Mouse (Mus musculus) embryonic stem cell, embryonic (primary cell): ENCODE results near the gene Ube2o.

ENCODE experiments used
- CTCF ChIA-PET, 4 experiments: fragments of 300-600 bp in 2 of 4; fragments of 350-600 bp in 2 of 4; sonication (Branson Sonifier 250); formaldehyde crosslinking; loops; one replicate each; lab custom pipeline; 2022; ENCODE audit warnings: inconsistent platforms in 2 of 4; lab: Charles Lee
- POLR2A ChIA-PET, 4 experiments: fragments of 300-600 bp in 2 of 4; fragments of 350-600 bp in 2 of 4; sonication (Branson Sonifier 250); formaldehyde crosslinking; loops; one replicate each; lab custom pipeline; 2022; ENCODE audit warnings: antibody characterized with exemption in 4 of 4, inconsistent platforms in 1 of 4; lab: Charles Lee

The Ube2o gene

GRCm38 (mm10) chr11:116579280-116579679 lies 2.0 kb downstream of the Ube2o start:
- ChIA-PET POLR2A (interaction anchor here in 2 of 4 experiments (0.6 to 1.4 kb wide), 2 partner anchors 19 to 431 kb away, joined by 3 to 12 read pairs; no protein-coding TSS in a partner anchor), CTCF (interaction anchor here in 1 of 4 experiments (1.3 to 1.7 kb wide), 2 partner anchors 13 to 24 kb away, joined by 4 read pairs; no protein-coding TSS in a partner anchor)

- CTCF ChIA-PET, result interaction anchor here (0.5 to 7.9 kb wide), 22 partner anchors 11 to 694 kb away, joined by 3 to 56 read pairs (median 4); partner anchors contain the start of gene Aanat (in 4 of the 4)
Observed at GRCm38 (mm10) chr11:116575396-116575795, 5.9 kb downstream of the Ube2o start.

GRCm38 (mm10) chr11:116574982-116575381 lies 6.3 kb downstream of the Ube2o start:
- ChIA-PET CTCF (interaction anchor here (0.6 to 7.9 kb wide), 15 partner anchors 11 to 693 kb away, joined by 3 to 56 read pairs (median 6); partner anchors contain the start of gene Aanat (in 4 of the 4)), POLR2A (interaction anchor here in 3 of 4 experiments (0.6 to 5.0 kb wide), 22 partner anchors 9 to 285 kb away, joined by 3 to 50 read pairs (median 4); partner anchors contain the start of genes Aanat (in 2 of the 3) and Prpsap1 (in 1 of the 3))

More at GRCm38 (mm10) chr11:116575396-116575795, 5.9 kb downstream of the Ube2o start:
- POLR2A ChIA-PET, result interaction anchor here (0.6 to 5.0 kb wide), 25 partner anchors 10 to 140 kb away, joined by 3 to 50 read pairs (median 3); partner anchors contain the start of genes Aanat (in 3 of the 4) and Prpsap1 (in 1 of the 4)

- CTCF ChIA-PET, result interaction anchor here in 3 of 4 experiments (1.0 to 7.9 kb wide), 9 partner anchors 12 to 54 kb away, joined by 3 to 56 read pairs (median 6); partner anchors contain the start of gene Aanat (in 2 of the 3)
Observed at GRCm38 (mm10) chr11:116574486-116574885, 6.8 kb downstream of the Ube2o start.

GRCm38 (mm10) chr11:116572756-116573543 lies 8.3 kb downstream of the Ube2o start:
- POLR2A ChIA-PET, result interaction anchor here in 3 of 4 experiments (0.6 to 3.5 kb wide), 14 partner anchors 12 to 1155 kb away, joined by 3 to 14 read pairs (median 3); partner anchors contain the start of genes Aanat (in 2 of the 3) and Evpl (in 1 of the 3)
- CTCF ChIA-PET, result interaction anchor here in 3 of 4 experiments (0.5 to 7.9 kb wide), 10 partner anchors 13 to 56 kb away, joined by 3 to 56 read pairs (median 5); partner anchors contain the start of gene Aanat (in 2 of the 3)

More at GRCm38 (mm10) chr11:116574486-116574885, 6.8 kb downstream of the Ube2o start:
- POLR2A ChIA-PET, result interaction anchor here in 3 of 4 experiments (0.6 to 5.0 kb wide), 23 partner anchors 9 to 285 kb away, joined by 3 to 50 read pairs (median 4); partner anchors contain the start of genes Aanat (in 3 of the 3) and Prpsap1 (in 1 of the 3)

- CTCF ChIA-PET, result interaction anchor here (0.5 to 7.9 kb wide), 12 partner anchors 15 to 231 kb away, joined by 3 to 56 read pairs (median 4); partner anchors contain the start of gene Aanat (in 1 of the 4)
Observed at GRCm38 (mm10) chr11:116571767-116572679, 9.2 kb downstream of the Ube2o start.

GRCm38 (mm10) chr11:116570821-116571220 lies 10.4 kb downstream of the Ube2o start:
- CTCF ChIA-PET, result interaction anchor here in 3 of 4 experiments (1.2 to 7.9 kb wide), 7 partner anchors 15 to 54 kb away, joined by 3 to 56 read pairs (median 6); partner anchors contain the start of gene Aanat (in 2 of the 3)

More at GRCm38 (mm10) chr11:116571767-116572679, 9.2 kb downstream of the Ube2o start:
- POLR2A ChIA-PET, result interaction anchor here in 3 of 4 experiments (0.5 to 2.3 kb wide), 10 partner anchors 11 to 874 kb away, joined by 3 to 5 read pairs (median 4); partner anchors contain the start of genes Aanat (in 2 of the 3) and Evpl (in 1 of the 3)

GRCm38 (mm10) chr11:116567531-116567930 lies 13.7 kb downstream of the Ube2o start:
- ChIA-PET POLR2A (interaction anchor here in 3 of 4 experiments (0.6 to 3.2 kb wide), 8 partner anchors 8 to 769 kb away, joined by 3 to 9 read pairs (median 4); no protein-coding TSS in a partner anchor), CTCF (interaction anchor here (1.0 to 3.3 kb wide), 10 partner anchors 13 to 61 kb away, joined by 3 to 11 read pairs (median 5); partner anchors contain the start of gene Aanat (in 2 of the 4))

More at GRCm38 (mm10) chr11:116570821-116571220, 10.4 kb downstream of the Ube2o start:
- POLR2A ChIA-PET, result interaction anchor here in 3 of 4 experiments (0.6 to 1.4 kb wide), 6 partner anchors 24 to 72 kb away, joined by 3 to 4 read pairs (median 3); no protein-coding TSS in a partner anchor

GRCm38 (mm10) chr11:116565283-116566041 lies 15.8 kb downstream of the Ube2o start:
- CTCF ChIA-PET, result interaction anchor here in 3 of 4 experiments (0.7 to 3.3 kb wide), 8 partner anchors 21 to 350 kb away, joined by 3 to 10 read pairs (median 3); partner anchors contain the start of gene Aanat (in 3 of the 3)
- POLR2A ChIA-PET, result interaction anchor here in 3 of 4 experiments (0.6 to 3.2 kb wide), 7 partner anchors 9 to 182 kb away, joined by 3 to 9 read pairs (median 3); no protein-coding TSS in a partner anchor

GRCm38 (mm10) chr11:116556308-116556707 lies 24.9 kb downstream of the Ube2o start:
- POLR2A ChIA-PET, result interaction anchor here in 3 of 4 experiments (0.8 to 1.4 kb wide), 5 partner anchors 11 to 37 kb away, joined by 3 to 5 read pairs (median 3); partner anchors contain the start of gene Aanat (in 1 of the 3)

GRCm38 (mm10) chr11:116555572-116555971 lies 25.7 kb downstream of the Ube2o start:
- CTCF ChIA-PET, result interaction anchor here (0.6 to 4.4 kb wide), 11 partner anchors 10 to 73 kb away, joined by 3 to 29 read pairs (median 6); partner anchors contain the start of gene Aanat (in 1 of the 4)
- POLR2A ChIA-PET, result interaction anchor here in 3 of 4 experiments (1.0 to 3.0 kb wide), 5 partner anchors 18 to 37 kb away, joined by 3 to 9 read pairs (median 3); partner anchors contain the start of gene Aanat (in 2 of the 3)

More at GRCm38 (mm10) chr11:116556308-116556707, 24.9 kb downstream of the Ube2o start:
- CTCF ChIA-PET, result interaction anchor here in 3 of 4 experiments (0.7 to 4.4 kb wide), 6 partner anchors 13 to 73 kb away, joined by 3 to 29 read pairs (median 6); partner anchors contain the start of gene Aanat (in 1 of the 3)

- POLR2A ChIA-PET, result interaction anchor here in 3 of 4 experiments (0.5 to 3.0 kb wide), 19 partner anchors 10 to 733 kb away, joined by 3 to 11 read pairs (median 3); partner anchors contain the start of gene Aanat (in 2 of the 3)
- CTCF ChIA-PET, result interaction anchor here (0.5 to 4.4 kb wide), 59 partner anchors 8 to 1222 kb away, joined by 3 to 29 read pairs (median 4); partner anchors contain the start of genes Aanat (in 3 of the 4) and Prpsap1 (in 2 of the 4)
Observed at GRCm38 (mm10) chr11:116554171-116554878, 26.9 kb downstream of the Ube2o start.

- ChIA-PET POLR2A (interaction anchor here in 2 of 4 experiments (0.8 to 4.3 kb wide), 6 partner anchors 9 to 72 kb away, joined by 3 to 14 read pairs (median 3); no protein-coding TSS in a partner anchor), CTCF (interaction anchor here in 3 of 4 experiments (0.5 to 5.0 kb wide), 15 partner anchors 9 to 147 kb away, joined by 3 to 32 read pairs (median 6); partner anchors contain the start of gene Aanat (in 2 of the 3))
Observed at GRCm38 (mm10) chr11:116552194-116552593, 29.1 kb downstream of the Ube2o start.

GRCm38 (mm10) chr11:116550748-116551147 lies 30.5 kb downstream of the Ube2o start:
- CTCF ChIA-PET, result interaction anchor here (0.5 to 5.0 kb wide), 19 partner anchors 8 to 1463 kb away, joined by 3 to 32 read pairs (median 3); partner anchors contain the start of genes Aanat (in 2 of the 4) and Prpsap1 (in 1 of the 4)
- POLR2A ChIA-PET, result interaction anchor here in 3 of 4 experiments (0.6 to 4.3 kb wide), 9 partner anchors 8 to 90 kb away, joined by 3 to 14 read pairs (median 6); partner anchors contain the start of gene Aanat (in 1 of the 3)
